Mouse (Mus musculus): ENCODE measurements at regions not wholly inside any gene's neighbourhood (a gene's known extent, or its start where the extent isn't known, plus 50 kb on each side); places are given as distances from the start of the nearest gene placed in this dataset.

- Histone ChIP-seq H3K4me3 (ENCODE audit: low read depth, low read length) (no peak overlapping the region), H3K4me2 (ENCODE audit: low read length) (no peak overlapping the region), H3K27ac (ENCODE audit: low read depth) (no peak overlapping the region), H3K9me3 (ENCODE audit: control insufficient read depth, low read length) (no peaks in the 10 kb centered on the region), H3K4me1 (replicated peaks; ENCODE audit: control insufficient read depth, insufficient read depth, low read length) (no peaks in the 10 kb centered on the region), H3K9ac (ENCODE audit: low read length) (no peak overlapping the region), H3K27me3 (replicated peaks; ENCODE audit: control insufficient read depth, insufficient read depth, low read length) (no peaks in the 10 kb centered on the region), H3K36me3 (ENCODE audit: control insufficient read depth, insufficient read depth, low read length) (no peaks in the 10 kb centered on the region)
- ATAC-seq (replicated peaks; ENCODE audit: low FRiP score, low TSS enrichment, low read depth), result peak; percentile 47; the same call in 1 of the 2 replicates
- WGBS, result 73% methylated on average over 9 of the region's 9 CpGs
- peak; percentile 64 for DNase-seq (ENCODE audit: low spot score)
These were observed 51.7 kb upstream of the Caprin1 start for GRCm38 (mm10) chr2:103848923-103849700.

GRCm38 (mm10) chr2:103849766-103850530 lies 52.5 kb upstream of the Caprin1 start:
- Histone ChIP-seq H3K27me3 (replicated peaks; ENCODE audit: control insufficient read depth, insufficient read depth, low read length) (no peaks in the 10 kb centered on the region), H3K4me2 (ENCODE audit: low read length) (no peak overlapping the region), H3K27ac (ENCODE audit: low read depth) (no peak overlapping the region), H3K9me3 (ENCODE audit: control insufficient read depth, low read length) (no peaks in the 10 kb centered on the region), H3K4me3 (ENCODE audit: low read depth, low read length) (no peak overlapping the region), H3K36me3 (ENCODE audit: control insufficient read depth, insufficient read depth, low read length) (no peaks in the 10 kb centered on the region), H3K9ac (ENCODE audit: low read length) (no peak overlapping the region), H3K4me1 (replicated peaks; ENCODE audit: control insufficient read depth, insufficient read depth, low read length) (no peaks in the 10 kb centered on the region)
- no peak for ATAC-seq (replicated peaks; ENCODE audit: low FRiP score, low TSS enrichment, low read depth)
- DNase-seq (ENCODE audit: low spot score), result no peak
- 86% methylated on average over 9 of the region's 9 CpGs for WGBS

GRCm38 (mm10) chr2:103850531-103850816 lies 53.0 kb upstream of the Caprin1 start:
- Histone ChIP-seq H3K27me3 (replicated peaks; ENCODE audit: control insufficient read depth, insufficient read depth, low read length) (no peaks in the 10 kb centered on the region), H3K4me3 (ENCODE audit: low read depth, low read length) (no peak overlapping the region), H3K36me3 (ENCODE audit: control insufficient read depth, insufficient read depth, low read length) (no peaks in the 10 kb centered on the region), H3K9ac (ENCODE audit: low read length) (no peak overlapping the region), H3K27ac (ENCODE audit: low read depth) (no peak overlapping the region), H3K4me2 (ENCODE audit: low read length) (no peak overlapping the region), H3K9me3 (ENCODE audit: control insufficient read depth, low read length) (no peaks in the 10 kb centered on the region), H3K4me1 (replicated peaks; ENCODE audit: control insufficient read depth, insufficient read depth, low read length) (no peaks in the 10 kb centered on the region)
- ATAC-seq (replicated peaks; ENCODE audit: low FRiP score, low TSS enrichment, low read depth), result no peak
- no peak for DNase-seq (ENCODE audit: low spot score)
- WGBS, result 73% methylated on average over 5 of the region's 5 CpGs

GRCm38 (mm10) chr2:103851171-103851570 lies 53.7 kb upstream of the Caprin1 start:
- Histone ChIP-seq H3K36me3 (ENCODE audit: control insufficient read depth, insufficient read depth, low read length) (no peaks in the 10 kb centered on the region), H3K27ac (ENCODE audit: low read depth) (no peak overlapping the region), H3K9ac (ENCODE audit: low read length) (no peak overlapping the region), H3K9me3 (ENCODE audit: control insufficient read depth, low read length) (no peaks in the 10 kb centered on the region), H3K27me3 (replicated peaks; ENCODE audit: control insufficient read depth, insufficient read depth, low read length) (no peaks in the 10 kb centered on the region), H3K4me3 (ENCODE audit: low read depth, low read length) (no peak overlapping the region), H3K4me2 (ENCODE audit: low read length) (no peak overlapping the region), H3K4me1 (replicated peaks; ENCODE audit: control insufficient read depth, insufficient read depth, low read length) (no peaks in the 10 kb centered on the region)
- 83% methylated on average over 3 of the region's 3 CpGs for WGBS
- DNase-seq (ENCODE audit: low spot score) (no peak), ATAC-seq (replicated peaks; ENCODE audit: low FRiP score, low TSS enrichment, low read depth) (no peak)

DNA sequence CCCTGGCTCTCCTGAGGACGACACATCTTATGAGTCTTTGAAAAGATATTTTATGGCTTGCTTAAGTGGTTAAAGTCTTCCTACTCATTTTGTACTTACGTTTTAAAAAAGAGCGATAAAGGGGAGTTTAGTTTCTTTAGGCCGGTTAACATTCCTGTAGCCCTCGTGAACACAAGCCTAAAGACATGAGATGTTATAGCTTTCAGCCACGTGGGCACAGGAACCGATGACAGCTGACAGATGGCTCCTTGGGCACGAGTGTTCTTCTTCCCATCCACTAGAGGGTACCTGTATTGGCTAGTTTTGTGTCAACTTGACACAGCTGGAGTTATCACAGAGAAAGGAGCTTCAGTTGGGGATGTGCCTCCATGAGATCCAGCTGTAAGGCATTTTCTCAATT lies 63.8 kb upstream of the Caprin1 start:
- H3K36me3 ChIP-seq (ENCODE audit: control insufficient read depth, insufficient read depth, low read length), result no peaks in the 10 kb centered on the region
- no peaks in the 10 kb centered on the region for H3K27me3 ChIP-seq (replicated peaks; ENCODE audit: control insufficient read depth, insufficient read depth, low read length)
- H3K9ac ChIP-seq (ENCODE audit: low read length), result no peak overlapping the region
- H3K27ac ChIP-seq (ENCODE audit: low read depth), result no peak overlapping the region
- H3K4me1 ChIP-seq (replicated peaks; ENCODE audit: control insufficient read depth, insufficient read depth, low read length), result no peaks in the 10 kb centered on the region
- no peak overlapping the region for H3K4me2 ChIP-seq (ENCODE audit: low read length)
- ATAC-seq (replicated peaks; ENCODE audit: low FRiP score, low TSS enrichment, low read depth) (no peak), DNase-seq (ENCODE audit: low spot score) (no peak)
- H3K4me3 ChIP-seq (ENCODE audit: low read depth, low read length), result no peak overlapping the region
- no peaks in the 10 kb centered on the region; the same call in 1 of the 2 replicates for H3K9me3 ChIP-seq (ENCODE audit: control insufficient read depth, low read length)
- WGBS, result 79% methylated on average over 8 of the region's 8 CpGs

- 68% methylated on average over 2 of the region's 2 CpGs for WGBS
- no peaks in the 10 kb centered on the region; the same call in 1 of the 2 replicates for H3K9me3 ChIP-seq (ENCODE audit: control insufficient read depth, low read length)
- no peaks in the 10 kb centered on the region for H3K27me3 ChIP-seq (replicated peaks; ENCODE audit: control insufficient read depth, insufficient read depth, low read length)
- H3K4me3 ChIP-seq (ENCODE audit: low read depth, low read length), result no peak overlapping the region
- no peak overlapping the region for H3K27ac ChIP-seq (ENCODE audit: low read depth)
- H3K9ac ChIP-seq (ENCODE audit: low read length), result no peak overlapping the region
- H3K4me2 ChIP-seq (ENCODE audit: low read length), result no peak overlapping the region
- DNase-seq (ENCODE audit: low spot score), result no peak
- H3K4me1 ChIP-seq (replicated peaks; ENCODE audit: control insufficient read depth, insufficient read depth, low read length), result no peaks in the 10 kb centered on the region
- ATAC-seq (replicated peaks; ENCODE audit: low FRiP score, low TSS enrichment, low read depth), result no peak
- H3K36me3 ChIP-seq (ENCODE audit: control insufficient read depth, insufficient read depth, low read length), result no peaks in the 10 kb centered on the region
These were observed 66.8 kb upstream of the Caprin1 start for GRCm38 (mm10) chr2:103864254-103864653.

GRCm38 (mm10) chr2:103865319-103866171 lies 68.1 kb upstream of the Caprin1 start:
- no peak overlapping the region for H3K9ac ChIP-seq (ENCODE audit: low read length)
- no peak overlapping the region for H3K4me3 ChIP-seq (ENCODE audit: low read depth, low read length)
- H3K9me3 ChIP-seq (ENCODE audit: control insufficient read depth, low read length), result no peaks in the 10 kb centered on the region; the same call in 1 of the 2 replicates
- H3K36me3 ChIP-seq (ENCODE audit: control insufficient read depth, insufficient read depth, low read length), result no peaks in the 10 kb centered on the region
- WGBS, result 77% methylated on average over 4 of the region's 4 CpGs
- peak; percentile 65 for DNase-seq (ENCODE audit: low spot score)
- H3K4me2 ChIP-seq (ENCODE audit: low read length), result no peak overlapping the region
- no peak for ATAC-seq (replicated peaks; ENCODE audit: low FRiP score, low TSS enrichment, low read depth)
- H3K4me1 ChIP-seq (replicated peaks; ENCODE audit: control insufficient read depth, insufficient read depth, low read length), result no peaks in the 10 kb centered on the region
- H3K27ac ChIP-seq (ENCODE audit: low read depth), result no peak overlapping the region
- no peaks in the 10 kb centered on the region for H3K27me3 ChIP-seq (replicated peaks; ENCODE audit: control insufficient read depth, insufficient read depth, low read length)

DNA sequence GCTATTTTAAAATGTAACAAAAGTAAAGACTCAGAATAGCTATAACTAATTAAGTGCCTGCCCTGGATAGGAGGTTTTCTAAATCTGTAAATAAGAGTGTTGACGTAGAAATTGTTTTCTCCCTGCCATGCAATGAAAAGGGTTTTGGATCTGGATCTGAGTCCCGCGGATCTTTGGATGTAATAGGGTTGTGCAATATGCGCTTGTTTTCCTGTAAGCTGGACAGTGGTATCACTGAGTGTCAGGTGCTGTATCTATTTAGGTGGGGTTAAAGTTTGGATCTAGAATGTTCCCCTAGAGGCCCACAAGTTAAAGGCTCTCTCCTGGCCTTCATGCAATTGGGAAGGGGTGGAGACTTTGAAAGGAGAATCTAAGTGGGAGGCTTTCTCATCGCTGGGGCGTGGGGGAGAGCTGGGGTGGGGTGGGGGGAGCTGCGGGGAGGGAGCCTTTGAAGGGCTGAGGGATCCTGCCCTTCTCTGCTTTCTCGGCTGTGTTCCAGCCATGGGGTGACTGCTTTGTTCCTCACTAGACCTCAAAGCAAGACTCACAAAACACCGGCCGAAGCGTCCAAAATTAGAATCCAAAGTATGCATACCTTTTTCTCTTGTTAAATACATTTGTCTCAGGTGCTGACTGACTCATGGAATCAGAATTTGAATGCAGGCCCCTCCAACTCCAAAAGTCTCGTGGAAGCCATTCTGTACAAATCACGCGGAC lies 70.0 kb upstream of the Caprin1 start:
- whole genome bisulfite sequencing, result 72% methylated on average over 14 of the region's 14 CpGs

More for the DNA sequence above, 70.0 kb upstream of the Caprin1 start:
- no peak overlapping the region for H3K9ac ChIP-seq (ENCODE audit: low read length)
- H3K4me1 ChIP-seq (replicated peaks; ENCODE audit: control insufficient read depth, insufficient read depth, low read length), result no peaks in the 10 kb centered on the region
- H3K27ac ChIP-seq (ENCODE audit: low read depth), result no peak overlapping the region
- DNase-seq (ENCODE audit: low spot score) (no peak), ATAC-seq (replicated peaks; ENCODE audit: low FRiP score, low TSS enrichment, low read depth) (no peak)
- H3K4me2 ChIP-seq (ENCODE audit: low read length), result no peak overlapping the region
- H3K4me3 ChIP-seq (ENCODE audit: low read depth, low read length), result no peak overlapping the region
- no peaks in the 10 kb centered on the region for H3K36me3 ChIP-seq (ENCODE audit: control insufficient read depth, insufficient read depth, low read length)
- H3K9me3 ChIP-seq (ENCODE audit: control insufficient read depth, low read length), result no peaks in the 10 kb centered on the region; the same call in 1 of the 2 replicates
- H3K27me3 ChIP-seq (replicated peaks; ENCODE audit: control insufficient read depth, insufficient read depth, low read length), result no peaks in the 10 kb centered on the region

Data from intestine, embryonic 14.5 days (tissue).